In genomic region chr11:116018867-116019266, GRCm38 (mm10) we compare ENCODE assay signal across 1 mouse cellular context. TPM values are rescaled to one million over a fixed set of nuclear protein-coding genes. Genes with fewer than 3 reads are reported as not detected.
"Had no signal": no experiment of that assay in that cellular context is flagged by ENCODE, and none has a peak within 500 bp of the region (broad histone marks: within the 10 kb centered on the region; RNA-seq: fewer than 3 reads in every experiment).

No protein-coding gene starts in this region.

RNA-seq across cellular contexts. Expression of gene Itgb4, which starts 44.4 kb away (rescaled TPM):
- polyA plus RNA-seq: inflammation-experienced regulatory T-cells, adult 6 months had no signal
